Mouse (Mus musculus): Measurements from ENCODE around the gene Serpini2.

The Serpini2 gene

DNA sequence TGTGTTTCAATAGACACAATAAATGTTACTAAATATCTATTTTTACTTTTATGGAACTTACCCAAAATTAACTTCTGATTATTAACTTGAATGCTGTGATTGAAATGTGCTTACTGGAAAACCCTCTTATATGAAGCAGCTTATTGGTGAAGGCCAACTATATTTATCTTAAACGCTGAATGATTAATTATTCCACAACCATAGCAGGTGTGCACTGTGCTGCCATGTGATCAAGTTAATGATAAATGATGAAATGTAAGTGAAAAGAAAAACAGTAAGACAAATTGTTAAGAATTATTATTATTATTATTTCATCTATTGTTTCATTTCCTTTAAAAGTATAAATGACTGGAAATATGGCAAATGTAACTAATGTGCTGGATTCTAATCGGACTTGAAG is at the start of gene Serpini2:
Gene Serpini2, minus strand, starts transcription at position 101 of the 400 bp plus-strand sequence.
- DNase-seq (ENCODE audit: low read depth in 1 of 2, low spot score in 2 of 2) = no peak

DNA sequence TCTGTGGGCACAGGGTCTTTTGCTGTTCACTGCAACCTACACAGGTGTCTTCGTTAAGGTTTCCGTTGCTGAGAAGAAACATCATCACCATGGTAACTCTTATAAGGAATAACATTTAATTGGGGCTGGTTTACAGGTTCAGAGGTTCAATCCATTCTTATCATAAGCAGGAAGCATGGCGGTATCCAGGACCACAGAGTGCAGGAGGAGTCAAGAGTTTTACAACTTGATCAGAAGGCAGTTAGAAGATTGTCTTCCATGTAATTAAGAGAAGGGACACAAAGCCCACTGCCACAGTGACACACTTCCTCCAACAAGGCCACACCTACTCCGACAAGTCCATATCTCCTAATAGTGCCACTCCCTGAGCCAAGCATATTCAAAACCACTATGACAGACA is 39.0 kb upstream of the Serpini2 start:
- no peak for DNase-seq (ENCODE audit: low read depth in 1 of 2, low spot score in 2 of 2)

GRCm38 (mm10) chr3:75308228-75308627 is 38.4 kb upstream of the Serpini2 start:
- no peak for DNase-seq (ENCODE audit: low read depth in 1 of 2, low spot score in 2 of 2)

- no peak for DNase-seq (ENCODE audit: low read depth in 1 of 2, low spot score in 2 of 2)
Measured at GRCm38 (mm10) chr3:75305584-75305983, 35.7 kb upstream of the Serpini2 start.

- DNase-seq (ENCODE audit: low read depth in 1 of 2, low spot score in 2 of 2) = no peak
Measured at GRCm38 (mm10) chr3:75304621-75305020, 34.7 kb upstream of the Serpini2 start.

- DNase-seq (ENCODE audit: low read depth in 1 of 2, low spot score in 2 of 2) = no peak
Measured at GRCm38 (mm10) chr3:75301072-75301471, 31.2 kb upstream of the Serpini2 start.

GRCm38 (mm10) chr3:75299464-75299863 is 29.6 kb upstream of the Serpini2 start:
- peak in 1 of 2 experiments; percentile 10 for DNase-seq (ENCODE audit: low read depth in 1 of 2, low spot score in 2 of 2)

DNA sequence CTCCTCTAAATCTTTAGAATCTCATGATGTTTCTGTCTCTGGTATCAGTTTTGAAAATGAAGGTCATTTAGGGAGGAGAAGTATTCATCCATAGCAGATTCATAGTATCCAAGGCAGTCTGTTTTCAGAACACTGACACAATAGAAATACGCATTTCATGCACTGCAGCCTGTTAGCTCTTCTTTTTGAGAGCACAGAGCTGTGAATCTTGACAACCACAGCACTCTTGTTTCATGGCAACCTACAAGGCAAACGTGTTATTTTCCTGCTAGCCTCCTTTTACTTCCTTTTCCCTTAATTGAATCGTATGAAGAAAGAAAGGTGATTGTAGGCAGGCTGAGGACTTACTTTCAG is 27.9 kb upstream of the Serpini2 start:
- no peak for DNase-seq (ENCODE audit: low read depth in 1 of 2, low spot score in 2 of 2)

- DNase-seq (ENCODE audit: low read depth in 1 of 2, low spot score in 2 of 2) = no peak
Measured at GRCm38 (mm10) chr3:75297026-75297757, 27.3 kb upstream of the Serpini2 start.

DNA sequence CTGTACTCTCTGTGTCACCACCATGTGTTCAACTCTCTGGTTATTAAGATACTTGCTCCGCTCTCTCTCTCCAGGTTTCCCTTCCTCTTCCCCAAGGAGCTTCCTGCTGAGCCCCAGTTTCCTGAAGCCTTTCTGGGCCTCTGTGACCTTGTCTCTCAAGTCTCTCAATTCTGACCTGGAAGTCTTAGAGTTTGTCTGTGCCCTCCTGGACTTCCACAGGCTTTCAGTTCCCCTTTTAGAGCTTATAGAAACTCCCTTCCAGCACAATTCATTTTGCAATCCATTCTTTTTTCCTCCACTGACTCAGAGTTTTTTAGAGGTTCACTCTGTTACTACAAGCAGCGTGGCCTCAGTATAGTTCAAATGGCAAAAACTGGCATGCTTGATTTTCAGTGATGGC is 23.4 kb upstream of the Serpini2 start:
- peak; percentile 10 to 22 for DNase-seq (ENCODE audit: low read depth in 1 of 2, low spot score in 2 of 2)

DNA sequence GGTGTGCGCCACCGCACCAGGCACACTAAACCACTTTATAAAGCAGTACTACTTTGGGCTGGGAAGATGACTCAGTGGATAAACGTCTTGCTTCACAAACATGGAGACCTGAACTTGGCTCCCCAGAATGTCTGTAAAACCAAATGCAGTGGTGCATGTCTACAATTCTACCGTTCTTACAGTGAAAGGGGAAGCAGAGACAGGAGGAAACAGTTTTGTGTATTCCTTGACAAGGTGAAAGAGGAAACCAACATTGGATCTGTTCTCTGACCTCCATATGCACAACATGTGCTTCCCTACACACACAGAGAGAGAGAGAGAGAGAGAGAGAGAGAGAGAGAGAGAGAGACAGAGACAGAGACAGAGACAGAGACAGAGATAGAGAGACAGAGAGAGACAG is 7.6 kb upstream of the Serpini2 start:
- no peak for DNase-seq (ENCODE audit: low read depth in 1 of 2, low spot score in 2 of 2)

GRCm38 (mm10) chr3:75276522-75276921 is 6.6 kb upstream of the Serpini2 start:
- DNase-seq (ENCODE audit: low read depth in 1 of 2, low spot score in 2 of 2) = no peak

DNA sequence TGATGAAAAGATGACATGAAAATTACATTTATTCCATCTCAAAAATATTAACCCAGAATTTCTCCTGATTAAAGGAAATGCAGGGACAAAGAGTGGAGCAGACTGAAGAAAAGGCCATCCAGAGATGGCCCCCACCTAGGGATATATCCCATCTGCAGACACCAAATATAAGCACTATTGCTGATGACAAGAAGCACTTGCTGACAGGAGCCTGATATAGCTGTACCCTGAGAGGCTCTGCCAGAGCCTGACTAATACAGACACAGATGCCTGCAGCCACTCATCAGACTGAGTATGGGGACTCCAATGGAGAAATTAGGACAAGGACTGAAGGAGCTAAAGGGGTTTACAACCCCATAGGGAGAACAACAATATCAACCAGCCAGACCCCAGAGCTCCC is 5.2 kb upstream of the Serpini2 start:
- no peak for DNase-seq (ENCODE audit: low read depth in 1 of 2, low spot score in 2 of 2)

- no peak for DNase-seq (ENCODE audit: low read depth in 1 of 2, low spot score in 2 of 2)
Measured at GRCm38 (mm10) chr3:75259356-75259755, 10.5 kb downstream of the Serpini2 start.

DNA sequence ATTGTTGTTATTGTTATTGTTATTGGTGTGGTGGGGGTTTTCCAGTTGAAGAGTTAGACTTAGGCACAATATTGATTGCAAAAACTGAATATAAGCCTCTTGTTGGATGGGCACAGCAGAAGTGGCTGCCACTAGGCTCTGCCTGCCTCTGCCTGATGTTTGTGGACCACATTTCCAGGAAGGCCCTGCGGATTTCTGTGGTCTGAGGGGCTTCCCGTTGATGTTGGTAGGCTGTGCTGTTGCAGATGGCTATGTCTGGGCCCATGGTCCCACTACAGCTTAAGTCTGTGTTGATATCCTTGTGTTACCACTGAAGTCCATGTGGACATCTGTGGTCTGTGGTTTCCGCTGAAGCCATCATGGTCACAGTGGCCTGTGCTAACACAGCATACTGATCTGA is 50.2 kb downstream of the Serpini2 start:
- no peak for DNase-seq (ENCODE audit: low read depth in 1 of 2, low spot score in 2 of 2)

GRCm38 (mm10) chr3:75219211-75219610 is 50.7 kb downstream of the Serpini2 start:
- DNase-seq (ENCODE audit: low read depth in 1 of 2, low spot score in 2 of 2) = no peak

DNA sequence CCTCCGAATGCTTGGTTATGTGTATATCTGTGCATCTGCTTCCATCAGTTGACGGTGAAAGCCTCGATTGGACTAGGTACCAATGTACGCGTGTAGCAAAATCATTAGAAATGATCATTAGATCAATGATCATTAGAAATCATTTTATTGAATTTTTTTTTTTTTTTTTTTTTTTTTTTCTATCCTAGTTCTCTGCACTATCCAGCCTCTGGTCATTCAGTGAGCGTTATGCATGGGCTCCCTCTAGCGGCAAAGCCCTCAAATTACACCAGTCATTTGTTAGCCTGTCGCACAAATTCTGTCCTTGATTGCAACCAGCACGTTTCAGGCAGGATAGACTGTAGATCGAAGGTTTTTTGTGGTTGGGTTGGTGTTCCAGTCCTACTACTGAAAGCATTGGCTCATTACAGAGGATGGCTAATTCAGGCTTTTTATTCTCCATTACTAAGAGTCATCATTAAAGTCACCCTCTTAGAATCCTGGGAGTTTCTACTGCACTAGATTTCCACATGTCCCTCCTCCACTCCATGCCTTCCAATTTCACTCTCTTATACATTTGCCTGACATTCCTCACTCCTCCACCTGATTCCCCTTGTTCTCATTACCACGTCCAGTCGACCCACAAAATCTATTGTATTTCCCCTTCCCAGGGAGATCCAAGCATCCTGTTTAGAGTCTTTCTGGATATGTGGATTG is 66.9 kb downstream of the Serpini2 start:
- DNase-seq (ENCODE audit: low read depth in 1 of 2, low spot score in 2 of 2) = no peak
